Mouse (Mus musculus) heart, adult 11 months (tissue): ENCODE results near the gene Ssh3.

Source experiments
- DNase-seq: peaks from one replicate; pipeline ENCODE4 v3.0.0; 2022

Gene Ssh3

DNA sequence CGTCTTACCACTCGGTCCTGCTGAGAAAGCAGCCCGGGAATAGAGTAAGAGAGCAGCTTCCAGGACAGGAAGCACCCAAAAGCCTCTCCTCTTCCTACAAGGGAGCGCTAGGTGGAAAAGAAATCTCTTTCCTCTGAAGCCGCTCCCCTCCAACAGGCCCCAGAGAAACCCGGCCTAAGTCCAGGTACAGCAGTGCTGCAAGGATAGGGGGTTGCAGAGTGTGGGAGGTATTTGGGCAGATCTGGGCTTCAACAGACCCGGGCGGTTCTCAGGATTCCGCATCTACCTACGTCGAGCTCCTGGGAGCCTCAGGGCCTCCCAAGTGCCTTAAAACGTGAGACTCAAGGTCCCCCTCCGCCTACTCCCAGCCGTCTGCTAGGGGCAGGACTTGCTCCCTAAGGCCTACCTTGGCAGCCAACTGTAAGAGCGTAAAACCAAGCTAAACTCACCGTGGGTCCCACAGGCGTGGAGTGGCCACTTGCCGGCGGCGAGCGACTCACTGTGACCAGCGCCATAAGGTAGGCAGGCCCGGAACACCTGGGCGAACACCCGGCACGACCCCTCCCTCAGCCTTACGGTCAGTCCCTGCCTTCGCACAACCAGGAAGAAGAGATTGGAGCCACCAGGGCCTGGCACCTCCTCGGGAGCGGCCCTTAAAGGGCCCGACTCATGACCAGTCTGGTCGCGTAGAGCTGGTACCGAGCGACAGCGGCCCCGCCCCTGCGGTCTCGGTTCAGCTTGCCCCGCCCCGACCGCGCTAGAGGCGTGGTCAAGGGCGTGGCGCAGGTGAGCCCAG, at the start of gene Ssh3:
Ssh3 (minus strand) TSS at position 615 of the 796 bp plus-strand sequence.
- peak; percentile 98 for DNase-seq

DNA sequence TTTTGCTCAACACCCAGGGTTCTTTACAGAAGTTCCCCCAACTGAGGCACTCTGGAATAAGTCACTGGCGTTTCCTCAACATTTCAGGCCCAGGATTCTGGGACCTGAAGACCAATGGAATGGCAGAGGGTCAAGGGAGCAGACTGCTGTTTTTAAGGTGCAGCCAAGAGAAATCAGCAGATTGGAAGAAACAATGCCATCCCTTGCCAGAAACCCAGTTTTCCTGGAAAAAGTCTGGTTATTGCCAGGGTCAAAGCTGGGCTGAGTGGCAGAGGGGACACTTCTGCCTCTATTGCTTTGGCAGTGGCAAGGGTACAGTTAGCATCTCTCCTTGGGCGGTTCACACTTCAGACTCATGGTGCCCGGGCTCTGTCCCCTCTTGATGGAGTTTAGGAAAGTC, 48.2 kb upstream of the Ssh3 start:
- DNase-seq = peak; percentile 80

DNA sequence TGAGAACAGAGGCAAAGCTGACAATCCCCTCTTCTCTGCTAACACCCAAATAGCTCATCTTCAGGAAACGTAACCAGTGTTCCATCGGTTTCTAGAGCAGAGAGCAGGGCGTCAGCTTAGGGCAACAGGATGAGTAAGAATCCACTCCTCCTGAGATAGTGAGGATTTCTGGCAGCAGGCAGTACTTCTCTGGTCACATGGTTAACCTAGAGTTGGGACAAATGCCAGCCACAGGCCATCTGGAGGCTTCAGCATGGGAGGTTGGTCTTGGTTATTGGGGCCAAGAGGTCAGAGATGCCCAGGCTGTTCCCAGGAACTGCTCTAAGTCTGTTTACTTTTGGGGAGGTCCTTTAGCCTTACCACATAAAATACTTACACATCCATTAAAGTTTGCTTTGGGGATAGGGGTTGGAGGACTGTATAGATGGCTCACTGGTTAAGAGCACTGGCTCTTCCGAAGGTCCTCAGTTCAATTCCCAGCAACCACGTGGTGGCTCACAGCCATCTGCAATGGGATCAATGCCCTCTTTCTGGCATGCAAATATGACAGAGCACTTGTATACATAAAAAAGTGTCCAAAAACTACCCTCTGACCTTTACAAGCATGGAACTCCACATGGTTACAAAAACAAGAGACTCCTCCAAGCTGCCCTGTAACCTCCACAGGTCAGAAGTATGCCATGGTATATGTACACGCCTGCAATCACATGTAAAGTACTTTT, 46.4 kb upstream of the Ssh3 start:
- DNase-seq = peak; percentile 97

DNA sequence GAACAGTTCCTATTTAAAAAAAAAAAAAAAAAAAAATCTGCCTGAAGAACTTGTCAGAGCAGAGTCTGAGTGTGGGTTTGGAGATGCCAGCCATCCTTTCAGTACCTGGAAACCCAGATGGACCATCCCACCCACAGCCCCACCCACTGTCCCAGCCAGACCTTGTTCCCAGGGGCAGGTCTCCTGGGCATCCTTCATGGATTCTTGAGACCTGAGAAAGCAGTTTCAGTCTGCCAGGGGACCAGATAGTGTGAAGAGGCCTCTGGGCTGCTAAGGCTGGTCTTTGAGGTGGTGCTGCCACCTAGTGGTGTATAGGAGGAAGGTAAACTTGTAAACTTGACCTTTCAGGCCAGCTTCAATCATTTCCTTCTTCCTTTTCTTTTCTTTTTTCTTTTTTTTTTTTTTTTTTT, 40.8 kb upstream of the Ssh3 start:
- peak; percentile 96 for DNase-seq

DNA sequence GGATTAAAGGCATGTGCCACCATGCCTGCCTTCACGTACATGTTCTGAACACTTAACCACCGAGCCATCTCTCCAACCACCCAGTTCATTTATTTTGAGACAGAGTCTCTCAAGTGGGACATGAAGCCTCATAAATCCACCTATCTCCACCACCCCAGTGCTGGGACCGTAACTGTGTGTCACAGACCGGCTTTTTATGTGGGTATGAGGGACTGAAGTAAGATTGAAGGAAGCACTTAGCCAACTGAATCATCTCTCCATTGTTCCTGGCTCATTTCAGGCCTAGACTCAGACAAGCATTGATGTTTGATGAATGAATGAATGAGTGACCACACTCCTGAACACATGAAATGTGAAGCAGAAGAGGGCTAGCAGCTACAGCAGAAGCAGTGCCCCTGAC, 40.3 kb upstream of the Ssh3 start:
- DNase-seq = peak; percentile 89

DNA sequence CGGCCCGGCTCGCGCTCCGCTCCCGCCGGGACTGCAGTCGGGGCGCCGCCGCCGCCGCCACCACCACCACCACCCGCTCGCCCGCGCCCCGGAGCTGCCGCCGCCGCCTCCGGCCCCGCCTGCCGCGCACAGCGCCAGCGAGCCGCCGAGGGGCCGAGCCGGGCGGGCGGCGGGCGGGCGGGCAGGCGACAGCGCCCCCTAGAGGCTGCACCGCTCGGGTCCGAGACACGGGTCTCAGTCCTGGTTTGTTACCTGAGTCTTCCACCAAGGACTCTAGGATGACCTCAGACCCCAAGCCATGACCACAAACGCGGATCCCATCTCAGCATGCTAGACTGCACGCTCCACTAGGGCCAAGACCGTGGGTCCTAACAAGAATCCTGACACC, 37.2 kb upstream of the Ssh3 start, which contains the start of gene Grk2:
Grk2 (minus strand) TSS at position 33 of the 388 bp plus-strand sequence.
- DNase-seq = peak; percentile 98

GRCm38 (mm10) chr19:4305491-4306189, 36.7 kb upstream of the Ssh3 start:
- DNase-seq = peak; percentile 97

GRCm38 (mm10) chr19:4304871-4305321, 35.9 kb upstream of the Ssh3 start:
- peak; percentile 95 for DNase-seq

DNA sequence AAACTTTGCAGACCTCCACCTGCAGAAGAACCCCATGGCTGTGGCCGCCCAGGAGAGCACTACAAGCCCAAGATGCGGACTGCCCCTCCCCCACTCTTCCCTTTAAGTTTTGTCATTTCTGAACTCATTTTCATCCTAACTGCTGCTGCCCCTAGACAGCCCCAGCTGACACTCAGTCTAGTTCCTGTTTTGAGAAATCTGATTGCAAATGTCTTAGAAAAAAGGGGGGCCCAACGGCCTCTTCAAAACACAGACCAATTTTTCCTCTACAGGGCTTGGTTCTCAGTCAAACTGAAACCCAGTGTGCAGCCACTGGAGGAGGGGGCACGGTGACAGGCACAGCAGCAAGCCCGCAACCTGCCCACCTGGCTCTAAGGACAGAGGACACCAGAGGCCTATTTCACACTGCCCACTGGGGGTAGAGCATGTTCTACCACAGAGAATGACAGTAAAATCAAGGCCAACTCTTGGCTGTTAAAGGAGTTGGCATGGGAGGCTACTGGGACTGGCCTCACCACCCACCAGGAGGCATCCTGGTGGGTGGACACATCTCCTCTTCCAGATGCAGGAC, 35.4 kb upstream of the Ssh3 start:
- DNase-seq = peak; percentile 95

GRCm38 (mm10) chr19:4303640-4303995, 34.6 kb upstream of the Ssh3 start:
- DNase-seq = peak; percentile 92

DNA sequence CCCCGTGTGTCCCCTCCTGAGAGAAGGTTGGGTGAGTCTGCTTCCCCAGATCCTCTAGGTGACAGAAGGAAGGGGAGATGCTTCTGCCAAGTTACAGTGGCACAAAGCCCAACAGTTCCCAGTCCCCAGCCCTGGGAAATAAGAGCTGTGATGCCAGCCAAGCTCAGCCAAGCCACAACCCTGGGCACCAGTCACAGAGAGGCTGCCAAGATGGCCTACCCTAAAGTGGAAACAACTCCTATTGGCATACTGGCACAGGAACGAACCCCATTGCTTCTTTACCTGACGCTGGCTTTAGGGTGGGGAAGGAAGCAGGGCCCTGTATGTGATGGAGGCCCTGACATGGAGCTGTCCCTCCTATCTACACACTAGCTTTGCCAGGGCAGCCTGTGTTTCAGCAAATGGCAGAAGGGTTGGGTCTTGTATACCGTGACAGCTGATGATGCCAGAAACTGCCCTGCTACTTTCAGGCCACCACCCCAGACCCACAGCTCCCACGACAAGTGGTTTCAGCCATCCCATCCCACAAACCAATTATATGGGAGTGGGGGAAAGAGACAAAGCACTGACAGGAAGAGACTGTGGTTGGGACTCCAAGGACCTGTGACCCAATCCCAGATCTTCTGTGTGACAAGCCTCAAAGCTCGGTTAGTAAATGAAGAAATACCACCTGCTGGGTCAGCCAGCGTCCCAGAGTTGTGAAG, 34.1 kb upstream of the Ssh3 start:
- DNase-seq = peak; percentile 98

DNA sequence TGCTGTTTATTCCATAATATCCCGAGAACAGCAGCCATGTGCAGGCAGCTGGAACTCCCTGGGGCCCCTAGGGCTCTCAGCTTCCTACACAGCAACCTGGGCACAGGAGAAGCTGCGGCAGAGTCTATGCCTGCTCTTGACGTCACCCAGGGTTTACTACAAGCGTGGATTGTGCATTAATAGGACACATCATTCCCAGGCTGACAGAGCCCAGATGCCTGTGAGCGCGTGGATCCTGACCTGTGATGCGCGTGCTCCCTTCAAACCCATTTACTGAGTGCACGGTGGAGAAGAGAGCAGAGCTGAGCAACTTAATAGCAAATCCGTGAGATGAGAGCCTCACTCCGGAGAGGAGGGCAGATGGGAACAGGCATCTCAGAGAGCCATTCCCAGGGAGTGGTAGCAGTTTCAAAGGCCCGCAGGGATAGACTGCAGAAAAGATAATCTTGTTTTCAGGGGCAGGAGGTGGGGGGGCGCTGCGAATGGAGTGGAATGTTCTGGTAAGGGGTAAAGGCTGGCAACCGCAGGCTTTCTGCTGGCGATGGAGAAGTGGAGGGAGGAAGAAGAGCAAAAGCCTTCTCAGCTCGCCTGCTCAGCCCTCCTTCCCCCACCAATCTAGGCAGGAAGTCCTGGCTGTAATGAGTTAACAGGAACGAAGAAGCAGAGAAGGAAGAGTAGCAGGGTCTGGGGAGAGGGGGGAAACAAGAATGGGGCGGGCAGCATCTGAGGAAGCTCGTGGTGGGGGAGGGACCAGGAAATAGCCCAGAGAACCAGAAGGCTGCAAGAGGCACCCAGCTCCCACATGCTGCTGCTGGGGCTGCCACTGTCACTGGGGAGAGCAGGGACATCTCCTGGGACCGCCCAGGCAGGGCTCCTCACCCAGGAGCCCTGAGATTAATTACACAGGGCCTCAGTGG, 33.0 kb upstream of the Ssh3 start:
- DNase-seq = peak; percentile 98

- DNase-seq = peak; percentile 90
Measured at GRCm38 (mm10) chr19:4300852-4301734, 32.1 kb upstream of the Ssh3 start.

GRCm38 (mm10) chr19:4300271-4300704, 31.3 kb upstream of the Ssh3 start:
- DNase-seq = peak; percentile 98

GRCm38 (mm10) chr19:4299574-4300270, 30.7 kb upstream of the Ssh3 start:
- no peak for DNase-seq

DNA sequence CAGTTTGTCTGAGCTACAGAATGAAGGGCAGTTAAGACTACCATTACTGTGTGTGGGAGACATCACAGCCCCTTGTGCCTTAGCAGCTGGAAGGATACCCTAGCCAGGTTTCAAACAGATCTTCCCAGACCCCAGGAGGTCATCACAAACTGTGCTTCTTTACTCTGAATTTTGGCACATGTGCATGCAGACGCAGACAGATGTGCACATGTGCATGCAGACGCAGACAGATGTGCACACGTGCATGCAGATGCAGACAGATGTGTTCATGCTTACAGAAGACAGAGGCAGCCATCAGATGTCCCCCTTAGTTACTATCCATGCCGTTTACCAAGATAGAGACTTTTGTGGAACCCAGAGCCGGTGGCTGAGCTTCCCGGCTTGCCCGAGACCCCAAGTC, 30.1 kb upstream of the Ssh3 start:
- DNase-seq = peak; percentile 88

DNA sequence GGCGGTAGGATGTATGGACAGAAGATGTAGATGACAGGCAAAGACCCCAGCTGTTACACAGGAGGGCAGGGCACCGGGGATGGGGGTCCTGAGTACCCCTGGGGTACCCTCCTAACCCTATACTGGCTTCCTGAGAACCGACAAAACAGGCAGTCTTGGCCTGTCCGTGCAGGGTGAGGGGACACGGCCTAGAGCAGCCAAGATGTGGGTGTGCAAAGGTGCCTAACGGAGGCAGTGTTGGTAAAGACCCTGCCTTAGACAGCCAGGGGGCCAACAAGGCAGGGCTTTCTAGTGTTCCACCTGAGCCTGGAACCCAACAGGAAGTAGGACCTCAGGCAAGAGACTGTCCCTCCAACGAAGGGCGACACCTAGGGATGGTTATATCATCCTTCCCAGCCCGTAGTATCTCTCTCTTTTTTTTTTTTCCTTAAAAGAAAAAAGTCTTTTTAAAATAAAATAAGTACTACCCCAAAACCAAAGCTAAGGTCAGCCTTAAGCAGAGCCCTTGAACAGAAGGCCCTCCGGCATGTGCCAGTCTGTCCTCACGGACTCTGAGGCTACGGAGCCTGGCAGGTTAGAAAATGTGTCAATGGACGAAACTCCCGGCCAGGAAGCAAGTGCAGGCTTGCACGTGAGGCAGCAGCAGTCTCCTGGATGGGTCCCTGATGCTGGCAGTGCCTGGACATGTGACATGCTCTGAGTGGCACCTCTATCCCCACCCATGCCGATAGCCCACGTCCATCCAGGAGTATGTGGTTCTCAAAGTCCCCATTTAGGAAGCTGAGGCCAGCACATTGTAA, 29.5 kb upstream of the Ssh3 start:
- peak; percentile 89 for DNase-seq

GRCm38 (mm10) chr19:4297851-4298250, 28.9 kb upstream of the Ssh3 start:
- DNase-seq = no peak

DNA sequence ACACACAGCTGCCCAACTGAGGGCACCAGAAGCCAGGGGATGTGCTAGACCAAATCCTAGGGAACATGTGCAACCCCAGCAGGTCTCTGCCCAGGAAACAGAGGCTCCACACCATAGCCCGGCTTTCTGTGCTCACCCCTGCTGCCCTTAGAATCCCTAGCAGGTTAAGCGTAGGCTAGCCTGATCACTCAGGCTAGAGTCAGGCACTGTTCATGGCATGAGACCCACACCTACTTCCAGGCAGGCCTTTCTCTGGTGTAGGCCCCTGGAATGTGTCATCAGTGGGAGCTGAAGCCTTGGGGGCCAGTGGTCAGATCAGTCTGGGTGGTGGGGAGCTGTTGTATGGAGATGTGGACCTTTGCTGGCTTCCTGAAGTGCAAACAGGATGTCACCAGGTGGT, 27.6 kb upstream of the Ssh3 start:
- peak; percentile 91 for DNase-seq
